Mouse (Mus musculus): ENCODE measurements around the gene Ankrd61.

DNA sequence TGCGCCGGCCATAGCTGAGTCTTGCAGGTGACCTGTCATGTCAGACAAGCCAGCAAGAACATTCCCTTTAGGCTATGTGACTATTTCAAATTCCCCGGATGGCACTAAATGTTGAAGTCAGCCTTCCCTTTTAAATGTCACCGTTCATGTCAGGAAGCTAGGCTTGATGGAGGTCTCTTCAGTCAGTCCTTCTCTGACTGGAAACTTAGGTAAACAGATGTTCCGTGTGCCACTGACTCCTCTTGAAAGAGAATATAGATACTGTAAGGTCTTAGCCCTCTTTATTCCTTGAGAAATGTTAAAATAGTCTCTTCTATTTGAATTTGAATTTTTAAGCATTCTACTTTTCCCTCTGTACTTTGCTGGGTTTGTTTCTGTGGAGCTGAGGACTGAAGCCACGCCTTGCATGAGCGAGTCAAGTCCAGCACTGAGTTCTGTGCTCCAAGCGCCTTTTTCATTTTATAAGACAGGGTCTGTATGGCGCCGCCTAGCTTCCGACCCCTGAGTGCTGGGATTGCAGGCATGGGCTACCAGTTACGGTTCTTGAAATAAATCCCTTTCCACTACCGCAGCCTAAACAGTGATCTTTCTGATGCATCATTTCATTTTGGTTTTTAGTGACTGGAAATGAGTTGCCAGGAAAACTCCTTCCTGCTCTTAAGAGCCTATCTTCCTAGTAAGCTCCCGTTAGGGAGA lies at the start of gene Ankrd61:
- TF ChIP-seq POLR2A (IDR thresholded peaks at IDR 0.05; ENCODE audit: extremely low read depth, insufficient read depth, low read length), result no peak
- no peak for TF ChIP-seq CTCF (IDR thresholded peaks at IDR 0.05; ENCODE audit: extremely low read depth, insufficient read depth, low read length)
